In genomic region chr5:136061567-136061966, GRCm38 (mm10) we compare ENCODE assay signal across 8 mouse cellular contexts. TPM values are rescaled to one million over a fixed set of nuclear protein-coding genes. Genes with fewer than 3 reads are reported as not detected.
DNase-seq lines count a peak whose midpoint lies in the region; ATAC-seq and TF ChIP-seq lines count a peak whose summit lies in the region.

No protein-coding gene starts in this region.

- TF ChIP-seq POLR2A in bone marrow macrophage, adult 2 months (IDR thresholded peaks at IDR 0.05; ENCODE audit: borderline replicate concordance, low read depth, low read length), result no peak

- H3K27ac ChIP-seq in forebrain, postnatal 0 days (ENCODE audit: low read depth, low read length), result no peak overlapping the region
- H3K27ac ChIP-seq in forebrain, embryonic 16.5 days (ENCODE audit: low read length), result no peak overlapping the region
- H3K27ac ChIP-seq in bone marrow macrophage, adult 2 months (ENCODE audit: insufficient read depth, low read depth, low read length), result no peak overlapping the region
- H3K27ac ChIP-seq in intestine, postnatal 0 days (ENCODE audit: low read depth, low read length), result no peak overlapping the region

- H3K4me2 ChIP-seq in forebrain, postnatal 0 days (ENCODE audit: low read depth), result no peak overlapping the region
- no peak overlapping the region for H3K4me2 ChIP-seq in forebrain, embryonic 16.5 days (ENCODE audit: low read length)
- H3K4me2 ChIP-seq in intestine, postnatal 0 days (replicated peaks; ENCODE audit: low read depth), result no peak overlapping the region

- no peaks in the 10 kb centered on the region for H3K27me3 ChIP-seq in forebrain, postnatal 0 days (ENCODE audit: insufficient read depth, low read length)
- no peaks in the 10 kb centered on the region for H3K27me3 ChIP-seq in forebrain, embryonic 16.5 days (replicated peaks; ENCODE audit: control insufficient read depth, insufficient read depth, low read length)
- no peaks in the 10 kb centered on the region; the same call in 1 of the 2 replicates for H3K27me3 ChIP-seq in intestine, postnatal 0 days (replicated peaks; ENCODE audit: control insufficient read depth, insufficient read depth, low read length)
- H3K27me3 ChIP-seq in splenic B cell, adult 2 months (ENCODE audit: control insufficient read depth, insufficient read depth, low read length, poor library complexity, severe bottlenecking), result no peaks in the 10 kb centered on the region

- peak; percentile 70 for DNase-seq in forebrain, postnatal 0 days
- DNase-seq in left cerebral cortex, postnatal 36 days (ENCODE audit: low spot score in 2 of 2), result peak; percentile 58 to 68
- DNase-seq in splenic B cell, adult 2 months (ENCODE audit: low read depth, low spot score), result peak; percentile 85

- H3K4me1 ChIP-seq in forebrain, postnatal 0 days (ENCODE audit: insufficient read depth), result no peaks in the 10 kb centered on the region
- no peaks in the 10 kb centered on the region for H3K4me1 ChIP-seq in forebrain, embryonic 16.5 days (replicated peaks; ENCODE audit: control insufficient read depth, insufficient read depth, low read length)
- H3K4me1 ChIP-seq in bone marrow macrophage, adult 2 months (ENCODE audit: control insufficient read depth, insufficient read depth, low read length), result no peaks in the 10 kb centered on the region
- no peaks in the 10 kb centered on the region for H3K4me1 ChIP-seq in intestine, postnatal 0 days (replicated peaks; ENCODE audit: control insufficient read depth, insufficient read depth, low read length)

- H3K9me3 ChIP-seq in forebrain, postnatal 0 days (ENCODE audit: low read length), result no peaks in the 10 kb centered on the region
- no peaks in the 10 kb centered on the region for H3K9me3 ChIP-seq in forebrain, embryonic 16.5 days (ENCODE audit: control insufficient read depth, low read length)
- H3K9me3 ChIP-seq in intestine, postnatal 0 days (ENCODE audit: control insufficient read depth), result no peaks in the 10 kb centered on the region

- TF ChIP-seq CTCF in forebrain, postnatal 0 days (IDR thresholded peaks at IDR 0.05; ENCODE audit: low read depth), result peak; percentile 96
- peak; percentile 94 for TF ChIP-seq CTCF in bone marrow macrophage, adult 2 months (IDR thresholded peaks at IDR 0.05; ENCODE audit: low read depth, low read length)
- TF ChIP-seq CTCF in intestine, postnatal 0 days (IDR thresholded peaks at IDR 0.05; ENCODE audit: low read depth), result peak; percentile 99

- H3K4me3 ChIP-seq in forebrain, postnatal 0 days (ENCODE audit: low read depth, low read length), result no peak overlapping the region
- no peak overlapping the region for H3K4me3 ChIP-seq in forebrain, embryonic 16.5 days (replicated peaks; ENCODE audit: low read length)
- H3K4me3 ChIP-seq in bone marrow macrophage, adult 2 months (ENCODE audit: insufficient read depth, low read length), result no peak overlapping the region
- H3K4me3 ChIP-seq in intestine, postnatal 0 days (ENCODE audit: low read depth, low read length), result no peak overlapping the region

- H3K36me3 ChIP-seq in forebrain, postnatal 0 days (ENCODE audit: insufficient read depth), result no peaks in the 10 kb centered on the region
- no peaks in the 10 kb centered on the region for H3K36me3 ChIP-seq in forebrain, embryonic 16.5 days (ENCODE audit: control insufficient read depth, insufficient read depth)
- H3K36me3 ChIP-seq in intestine, postnatal 0 days (ENCODE audit: control insufficient read depth, insufficient read depth), result no peaks in the 10 kb centered on the region
- H3K36me3 ChIP-seq in splenic B cell, adult 2 months (ENCODE audit: control insufficient read depth, insufficient read depth, low read length, poor library complexity, severe bottlenecking), result no peaks in the 10 kb centered on the region

- intact Hi-C loops in left cerebral cortex, postnatal 36 days (cut with DNase I), result loop anchor here (2.0 to 5.0 kb wide), 3 partner anchors 79 to 183 kb away; partner anchors contain the start of gene Zp3

- peak; percentile 23; the same call in 1 of the 2 replicates for ATAC-seq in forebrain, postnatal 0 days
- no peak for ATAC-seq in forebrain, embryonic 16.5 days
- peak; percentile 44; the same call in 1 of the 2 replicates for ATAC-seq in frontal cortex, adult (ENCODE audit: low TSS enrichment)
- ATAC-seq in intestine, postnatal 0 days, result no peak
- peak; percentile 74; the same call in 1 of the 2 replicates for ATAC-seq in monocyte, adult 5-6 weeks (replicated peaks; ENCODE audit: insufficient number of reproducible peaks, low FRiP score, low TSS enrichment, poor library complexity, severe bottlenecking)

- 9% methylated on average over 12 of the region's 12 CpGs for WGBS in forebrain, postnatal 0 days
- WGBS in forebrain, embryonic 16.5 days, result 10% methylated on average over 12 of the region's 12 CpGs
- 11% methylated on average over 12 of the region's 12 CpGs for WGBS in intestine, postnatal 0 days

- no peak overlapping the region for H3K9ac ChIP-seq in forebrain, postnatal 0 days
- H3K9ac ChIP-seq in forebrain, embryonic 16.5 days (replicated peaks; ENCODE audit: low read depth, low read length), result no peak overlapping the region
- H3K9ac ChIP-seq in intestine, postnatal 0 days (ENCODE audit: low read depth, low read length), result no peak overlapping the region

RNA-seq across cellular contexts. Expression of gene Upk3bl, which starts 7.3 kb away (rescaled TPM):
- total RNA-seq in forebrain, postnatal 0 days (2014; rRNA removed), result not detected in 2 replicates
- polyA plus RNA-seq in forebrain, postnatal 0 days (2015; fragmentation: Nextera tagmentation; extraction: Ambion mirVana), result not detected in 2 replicates
- polyA plus RNA-seq in forebrain, embryonic 16.5 days (2015; fragmentation: Nextera tagmentation; extraction: Ambion mirVana), result not detected in 2 replicates
- not detected in 2 replicates for polyA plus RNA-seq in bone marrow macrophage, adult 2 months (2012; ENCODE audit: insufficient read depth, insufficient read length, missing spikeins)
- 0.39 TPM in 1 of 2 replicates, not detected in the other for polyA plus RNA-seq in intestine, postnatal 0 days (2015; fragmentation: Nextera tagmentation; extraction: Ambion mirVana)
- not detected for total RNA-seq in left cerebral cortex, postnatal 36 days (2021)
- not detected in 3 replicates for total RNA-seq in monocyte, adult 5-6 weeks (2017)

RNA-seq across cellular contexts. Expression of gene Rasa4, which starts 22.1 kb away (rescaled TPM):
- 8.5 and 11.5 TPM in 2 replicates for total RNA-seq in forebrain, postnatal 0 days (2014; rRNA removed)
- 5.8 and 9.0 TPM in 2 replicates for polyA plus RNA-seq in forebrain, postnatal 0 days (2015; fragmentation: Nextera tagmentation; extraction: Ambion mirVana)
- 5.9 and 9.1 TPM in 2 replicates for polyA plus RNA-seq in forebrain, embryonic 16.5 days (2015; fragmentation: Nextera tagmentation; extraction: Ambion mirVana)
- polyA plus RNA-seq in bone marrow macrophage, adult 2 months (2012; ENCODE audit: insufficient read depth, insufficient read length, missing spikeins), result 273 and 311 TPM in 2 replicates
- 8.1 and 8.7 TPM in 2 replicates for polyA plus RNA-seq in intestine, postnatal 0 days (2015; fragmentation: Nextera tagmentation; extraction: Ambion mirVana)
- total RNA-seq in left cerebral cortex, postnatal 36 days (2021), result 1 to 10 TPM; 3.8 to 7.0 TPM
- 20.8 to 45.1 TPM (median 32.3 TPM) in 3 replicates for total RNA-seq in monocyte, adult 5-6 weeks (2017)

RNA-seq across cellular contexts. Expression of gene Upk3b, which starts 23.3 kb away (rescaled TPM):
- 0.19 TPM in 1 of 2 replicates, not detected in the other for total RNA-seq in forebrain, postnatal 0 days (2014; rRNA removed)
- polyA plus RNA-seq in forebrain, postnatal 0 days (2015; fragmentation: Nextera tagmentation; extraction: Ambion mirVana), result not detected in 2 replicates
- polyA plus RNA-seq in forebrain, embryonic 16.5 days (2015; fragmentation: Nextera tagmentation; extraction: Ambion mirVana), result not detected in 2 replicates
- not detected in 2 replicates for polyA plus RNA-seq in bone marrow macrophage, adult 2 months (2012; ENCODE audit: insufficient read depth, insufficient read length, missing spikeins)
- 18.3 and 21.3 TPM in 2 replicates for polyA plus RNA-seq in intestine, postnatal 0 days (2015; fragmentation: Nextera tagmentation; extraction: Ambion mirVana)
- not detected for total RNA-seq in left cerebral cortex, postnatal 36 days (2021)
- total RNA-seq in monocyte, adult 5-6 weeks (2017), result not detected in 3 replicates

RNA-seq across cellular contexts. Expression of gene Polr2j, which starts 54.9 kb away (rescaled TPM):
- 85.0 and 123 TPM in 2 replicates for total RNA-seq in forebrain, postnatal 0 days (2014; rRNA removed)
- 237 and 318 TPM in 2 replicates for polyA plus RNA-seq in forebrain, postnatal 0 days (2015; fragmentation: Nextera tagmentation; extraction: Ambion mirVana)
- 214 and 228 TPM in 2 replicates for polyA plus RNA-seq in forebrain, embryonic 16.5 days (2015; fragmentation: Nextera tagmentation; extraction: Ambion mirVana)
- 82.8 and 86.7 TPM in 2 replicates for polyA plus RNA-seq in bone marrow macrophage, adult 2 months (2012; ENCODE audit: insufficient read depth, insufficient read length, missing spikeins)
- polyA plus RNA-seq in intestine, postnatal 0 days (2015; fragmentation: Nextera tagmentation; extraction: Ambion mirVana), result 152 and 169 TPM in 2 replicates
- total RNA-seq in left cerebral cortex, postnatal 36 days (2021), result 10 to 100 TPM; 69.8 to 82.9 TPM
- total RNA-seq in monocyte, adult 5-6 weeks (2017), result 80.7 to 92.5 TPM (median 81.7 TPM) in 3 replicates

Comparison
In these comparisons a context has a peak if more than half of its experiments do, and no peak if none do; other contexts are left out.
1. ATAC-seq: peak in forebrain, postnatal 0 days (single experiment), frontal cortex, adult (single experiment) and monocyte, adult 5-6 weeks (single experiment); none in forebrain, embryonic 16.5 days (single experiment) and intestine, postnatal 0 days (single experiment).
2. RNA of gene Rasa4, which starts 22.1 kb away (polyA plus RNA-seq): 273 to 311 TPM in bone marrow macrophage, adult 2 months; 5.9 to 9.1 TPM in forebrain, embryonic 16.5 days, 5.8 to 9.0 TPM in forebrain, postnatal 0 days and 8.1 to 8.7 TPM in intestine, postnatal 0 days; every median in the first group is over 10 times any median in the second.
3. RNA of gene Upk3b, which starts 23.3 kb away (polyA plus RNA-seq): 18.3 to 21.3 TPM in intestine, postnatal 0 days; not detected in forebrain, embryonic 16.5 days, not detected in forebrain, postnatal 0 days and not detected in bone marrow macrophage, adult 2 months; every median in the first group is over 10 times any median in the second.
4. Peak in every context shown above with its lines, with median percentiles within 50 percentile points of each other: DNase-seq and CTCF ChIP-seq.